Mouse (Mus musculus): ENCODE data around the gene Blm. TPM values are rescaled to one million over a fixed set of nuclear protein-coding genes. Genes with fewer than 3 reads are reported as not detected.
A peak's percentile ranks its signal among the peaks of the same experiment; 100 is the strongest.

Blm gene
- total RNA-seq (2012; rRNA removed) (24.1 and 25.6 TPM in 2 replicates), total RNA-seq (2014; rRNA removed) (36.4 and 41.4 TPM in 2 replicates), polyA plus RNA-seq (2012; ENCODE audit: insufficient read length, low read depth) (56.2 TPM in 2 replicates)

DNA sequence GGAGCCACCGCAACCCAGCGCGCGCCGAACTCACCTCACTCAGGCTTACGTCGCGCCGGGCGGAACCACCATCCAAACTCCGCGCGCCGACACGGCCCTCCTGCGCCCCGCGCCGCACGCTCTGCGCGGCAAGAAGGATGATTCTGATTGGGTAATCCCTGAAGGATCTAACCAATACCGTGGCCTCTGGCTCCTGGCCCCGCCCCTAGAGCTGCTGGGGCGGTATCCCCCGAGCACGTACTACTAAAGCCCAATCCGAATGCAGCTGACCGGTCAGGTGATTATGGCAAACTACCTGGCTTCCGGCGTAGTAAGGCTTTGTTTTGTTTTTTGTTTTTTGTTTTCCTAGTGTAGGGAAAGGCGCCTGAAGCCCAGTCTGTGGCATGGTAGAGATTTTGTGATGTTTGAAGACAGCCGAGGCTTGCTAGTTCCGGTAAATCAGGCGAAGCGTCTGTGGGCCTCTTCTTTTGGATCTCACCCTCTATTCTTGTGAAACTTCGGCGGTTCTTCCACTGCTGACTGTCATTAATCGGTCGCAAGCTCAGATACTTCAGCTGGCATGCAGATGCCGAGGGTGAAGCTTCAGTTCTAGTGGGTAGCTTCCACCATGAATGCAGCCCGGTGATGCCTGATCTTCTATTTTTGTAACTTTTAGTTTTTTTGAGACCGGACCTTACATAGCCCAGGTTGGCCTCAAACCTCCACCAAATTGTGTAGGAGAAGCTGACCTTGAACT is at the start of gene Blm:
Gene Blm, minus strand, starts transcription at position 111 of the 736 bp plus-strand sequence.
- Histone ChIP-seq H3K27me3 (replicated peaks) (peaks cover 1% of the 10 kb centered on the region), H3K79me2 (replicated peaks; ENCODE audit: control insufficient read depth, extremely low read depth, insufficient read depth, poor library complexity, severe bottlenecking) (peaks cover 42% of the 10 kb centered on the region), H3K27ac (ENCODE audit: insufficient read depth, low read depth) (peak within 1 kb of the TSS; percentile 22), H3K4me3 (replicated peaks in 1 of 3; ENCODE audit: low read depth in 2 of 3, low read length in 2 of 3, poor library complexity in 1 of 3) (peak within 1 kb of the TSS; percentile 61 to 98 (median 78)), H3K4me2 (ENCODE audit: insufficient read depth, low read depth, poor library complexity, severe bottlenecking) (peak within 1 kb of the TSS; percentile 94), H3K9ac (ENCODE audit: insufficient read depth, low read depth) (peak within 1 kb of the TSS; percentile 87), H3K4me1 (ENCODE audit: control insufficient read depth in 1 of 2, insufficient read depth in 2 of 2) (peaks cover 13 to 35% of the 10 kb centered on the region in 2 experiments), H3K36me3 (replicated peaks in 1 of 2; ENCODE audit: control insufficient read depth in 1 of 2, insufficient read depth in 1 of 2, low read length in 1 of 2) (peaks cover 0 to 12% of the 10 kb centered on the region in 2 experiments), H3K9me3 (replicated peaks; ENCODE audit: low read length) (no peaks in the 10 kb centered on the region)
- in situ Hi-C loops (cut with MboI; ENCODE audit: low pct_ligation_motif_present, low pct_unique_long_range_greater_than_20kb, low sequenced_read_pairs) = no loop called here
- TF ChIP-seq NELFE (IDR thresholded peaks at IDR 0.05; ENCODE audit: low read depth, low read length) (peak; percentile 66), POLR2AphosphoS2 (IDR thresholded peaks at IDR 0.05; ENCODE audit: low read depth, low read length) (peak; percentile 72; the same call in 1 of the 2 replicates), JUN (IDR thresholded peaks at IDR 0.05; ENCODE audit: insufficient read depth, low read depth, low read length) (no peak), MAX (IDR thresholded peaks at IDR 0.05; ENCODE audit: low read length) (peak; percentile 90), SIN3A (IDR thresholded peaks at IDR 0.05; ENCODE audit: low read length) (peak; percentile 94), ETS1 (conservative IDR thresholded peaks at IDR 0.05; ENCODE audit: low read depth, low read length) (peak; percentile 31; the same call in 1 of the 2 replicates), NRF1 (IDR thresholded peaks at IDR 0.05; ENCODE audit: low read depth, low read length) (peak; percentile 61), MAFK (IDR thresholded peaks at IDR 0.05; ENCODE audit: insufficient replicate concordance, low read length) (no peak), RAD21 (IDR thresholded peaks at IDR 0.05; ENCODE audit: low read depth, low read length) (no peak), ELF1 (IDR thresholded peaks at IDR 0.05; ENCODE audit: low read depth, low read length) (peak; percentile 75), GABPA (IDR thresholded peaks at IDR 0.05; ENCODE audit: insufficient replicate concordance, low read depth, low read length) (no peak; the same call in 1 of the 2 replicates), BHLHE40 (IDR thresholded peaks at IDR 0.05; ENCODE audit: low read depth, low read length) (peak; percentile 56), JUND (conservative IDR thresholded peaks at IDR 0.05; ENCODE audit: low read depth, low read length) (no peak), SMC3 (IDR thresholded peaks at IDR 0.05; ENCODE audit: low read depth, low read length) (no peak), E2F4 (IDR thresholded peaks at IDR 0.05; ENCODE audit: insufficient replicate concordance, low read depth, low read length) (peak; percentile 95; the same call in 1 of the 2 replicates), PAX5 (IDR thresholded peaks at IDR 0.05; ENCODE audit: low read length) (no peak), USF2 (conservative IDR thresholded peaks at IDR 0.05; ENCODE audit: low read depth, low read length) (peak; percentile 74), KAT2A (IDR thresholded peaks at IDR 0.05; ENCODE audit: insufficient replicate concordance, low read length) (peak; percentile 68; the same call in 1 of the 2 replicates), MYC (IDR thresholded peaks at IDR 0.05; ENCODE audit: low read depth, low read length) (peak; percentile 47; the same call in 1 of the 2 replicates), CTCF (conservative IDR thresholded peaks at IDR 0.05 in 1 of 2, IDR thresholded peaks at IDR 0.05 in 1 of 2; ENCODE audit: low read depth in 2 of 2, low read length in 2 of 2) (no peak), CHD2 (IDR thresholded peaks at IDR 0.05; ENCODE audit: low read length) (peak; percentile 78), POLR2A (IDR thresholded peaks at IDR 0.05; ENCODE audit: low read depth, low read length) (peak; percentile 89), MAZ (IDR thresholded peaks at IDR 0.05; ENCODE audit: low read depth, low read length) (peak; percentile 52; the same call in 1 of the 2 replicates), TCF12 (IDR thresholded peaks at IDR 0.05; ENCODE audit: low read depth, low read length) (peak; percentile 73), ZMIZ1 (IDR thresholded peaks at IDR 0.05; ENCODE audit: low read depth, low read length) (peak; percentile 76; the same call in 1 of the 2 replicates), TBP (conservative IDR thresholded peaks at IDR 0.05; ENCODE audit: low read depth, low read length) (peak; percentile 57; the same call in 1 of the 2 replicates), USF1 (IDR thresholded peaks at IDR 0.05; ENCODE audit: low read depth, low read length) (peak; percentile 88), HCFC1 (IDR thresholded peaks at IDR 0.05; ENCODE audit: low read depth, low read length) (peak; percentile 81), RCOR1 (conservative IDR thresholded peaks at IDR 0.05; ENCODE audit: low read depth, low read length) (peak; percentile 73; the same call in 1 of the 2 replicates), MXI1 (IDR thresholded peaks at IDR 0.05; ENCODE audit: low read depth, low read length) (peak; percentile 91), CHD1 (IDR thresholded peaks at IDR 0.05; ENCODE audit: low read depth, low read length) (0 out of 2 replicates have a peak, but pooled peaks have one; percentile 32), EP300 (IDR thresholded peaks at IDR 0.05; ENCODE audit: low read length) (no peak)
- DNase-seq (ENCODE audit: extremely low read depth) = peak; percentile 98
- dilution Hi-C loops (cut with MboI; ENCODE audit: extremely low pct_ligation_motif_present, extremely low pct_unique_long_range_greater_than_20kb, low sequenced_read_pairs) = no loop called here

Data from CH12.LX (cell line).